Mouse (Mus musculus): ENCODE results near the gene Spata31d1b. TPM values are rescaled to one million over a fixed set of nuclear protein-coding genes. Genes with fewer than 3 reads are reported as not detected.
"Not testable (repeated sequence)": the region's sequence is repeated elsewhere in the genome, so short reads cannot be mapped to it uniquely, and the experiment has no call there.

Spata31d1b gene
- polyA plus RNA-seq, 1 experiment from 2014 or later = not detected

- Histone ChIP-seq H3K9ac (ENCODE audit: low read length) (no peak overlapping the region), H3K9me3 (ENCODE audit: control insufficient read depth, low read length) (no peaks in the 10 kb centered on the region), H3K4me1 (replicated peaks; ENCODE audit: control insufficient read depth, insufficient read depth) (no peaks in the 10 kb centered on the region), H3K4me2 (replicated peaks; ENCODE audit: low read depth) (no peak overlapping the region), H3K36me3 (ENCODE audit: control insufficient read depth, insufficient read depth, low read length) (no peaks in the 10 kb centered on the region), H3K27me3 (ENCODE audit: control insufficient read depth, insufficient read depth, low read length) (no peaks in the 10 kb centered on the region), H3K4me3 (ENCODE audit: low read depth, low read length) (no peak overlapping the region), H3K27ac (replicated peaks) (no peak overlapping the region)
- 90% methylated on average over 8 of the region's 8 CpGs for WGBS
- TF ChIP-seq CTCF (IDR thresholded peaks at IDR 0.05; ENCODE audit: low read depth) = no peak
- TF ChIP-seq EP300 (optimal IDR thresholded peaks at IDR 0.05) = no peak
- ATAC-seq (ENCODE audit: low FRiP score, low TSS enrichment) (no peak), DNase-seq (ENCODE audit: low spot score) (no peak)
Measured at GRCm38 (mm10) chr13:59699131-59699530, 13.0 kb upstream of the Spata31d1b start.

- 38% methylated on average over 1 of the region's 1 CpGs for WGBS
- H3K4me1 ChIP-seq (replicated peaks; ENCODE audit: control insufficient read depth, insufficient read depth); DNase-seq (ENCODE audit: low spot score); H3K27me3 ChIP-seq (ENCODE audit: control insufficient read depth, insufficient read depth, low read length); H3K9ac ChIP-seq (ENCODE audit: low read length); H3K27ac ChIP-seq (replicated peaks); H3K36me3 ChIP-seq (ENCODE audit: control insufficient read depth, insufficient read depth, low read length); H3K4me2 ChIP-seq (replicated peaks; ENCODE audit: low read depth); H3K4me3 ChIP-seq (ENCODE audit: low read depth, low read length); H3K9me3 ChIP-seq (ENCODE audit: control insufficient read depth, low read length): not testable (repeated sequence)
- 0 out of 2 replicates have a peak, but pooled peaks have one; percentile 34 for ATAC-seq (ENCODE audit: low FRiP score, low TSS enrichment)
Measured at GRCm38 (mm10) chr13:59700137-59700536, 11.9 kb upstream of the Spata31d1b start.

GRCm38 (mm10) chr13:59703514-59703913 is 8.6 kb upstream of the Spata31d1b start:
- Histone ChIP-seq H3K27me3 (ENCODE audit: control insufficient read depth, insufficient read depth, low read length) (no peaks in the 10 kb centered on the region), H3K4me1 (replicated peaks; ENCODE audit: control insufficient read depth, insufficient read depth) (no peaks in the 10 kb centered on the region), H3K4me2 (replicated peaks; ENCODE audit: low read depth) (no peak overlapping the region), H3K9me3 (ENCODE audit: control insufficient read depth, low read length) (no peaks in the 10 kb centered on the region), H3K27ac (replicated peaks) (no peak overlapping the region), H3K36me3 (ENCODE audit: control insufficient read depth, insufficient read depth, low read length) (no peaks in the 10 kb centered on the region), H3K4me3 (ENCODE audit: low read depth, low read length) (no peak overlapping the region), H3K9ac (ENCODE audit: low read length) (no peak overlapping the region)
- WGBS = 86% methylated on average over 12 of the region's 12 CpGs
- no peak for TF ChIP-seq CTCF (IDR thresholded peaks at IDR 0.05; ENCODE audit: low read depth)
- TF ChIP-seq EP300 (optimal IDR thresholded peaks at IDR 0.05) = no peak
- DNase-seq (ENCODE audit: low spot score) = no peak
- ATAC-seq (ENCODE audit: low FRiP score, low TSS enrichment) = no peak

GRCm38 (mm10) chr13:59704562-59704961 is 7.5 kb upstream of the Spata31d1b start:
- H3K36me3 ChIP-seq (ENCODE audit: control insufficient read depth, insufficient read depth, low read length) = no peaks in the 10 kb centered on the region
- no peaks in the 10 kb centered on the region for H3K27me3 ChIP-seq (ENCODE audit: control insufficient read depth, insufficient read depth, low read length)
- DNase-seq (ENCODE audit: low spot score) = no peak
- no peak overlapping the region for H3K27ac ChIP-seq (replicated peaks)
- ATAC-seq (ENCODE audit: low FRiP score, low TSS enrichment) = no peak
- no peaks in the 10 kb centered on the region for H3K9me3 ChIP-seq (ENCODE audit: control insufficient read depth, low read length)
- no peak overlapping the region for H3K9ac ChIP-seq (ENCODE audit: low read length)
- no peak for TF ChIP-seq EP300 (optimal IDR thresholded peaks at IDR 0.05)
- TF ChIP-seq CTCF (IDR thresholded peaks at IDR 0.05; ENCODE audit: low read depth) = peak; percentile 46
- WGBS = 54% methylated on average over 12 of the region's 12 CpGs
- no peak overlapping the region for H3K4me3 ChIP-seq (ENCODE audit: low read depth, low read length)
- no peaks in the 10 kb centered on the region for H3K4me1 ChIP-seq (replicated peaks; ENCODE audit: control insufficient read depth, insufficient read depth)
- no peak overlapping the region for H3K4me2 ChIP-seq (replicated peaks; ENCODE audit: low read depth)

GRCm38 (mm10) chr13:59710230-59710629 is 1.9 kb upstream of the Spata31d1b start, which contains the start of gene Spata31d1a:
Spata31d1a (minus strand) TSS chr13:59710330.
- no peaks in the 10 kb centered on the region for H3K9me3 ChIP-seq (ENCODE audit: control insufficient read depth, low read length)
- no peak within 1 kb of the TSS for H3K4me2 ChIP-seq (replicated peaks; ENCODE audit: low read depth)
- H3K36me3 ChIP-seq (ENCODE audit: control insufficient read depth, insufficient read depth, low read length) = no peaks in the 10 kb centered on the region
- no peaks in the 10 kb centered on the region for H3K27me3 ChIP-seq (ENCODE audit: control insufficient read depth, insufficient read depth, low read length)
- no peak within 1 kb of the TSS for H3K27ac ChIP-seq (replicated peaks)
- 88% methylated on average over 15 of the region's 15 CpGs for WGBS
- no peaks in the 10 kb centered on the region for H3K4me1 ChIP-seq (replicated peaks; ENCODE audit: control insufficient read depth, insufficient read depth)
- H3K9ac ChIP-seq (ENCODE audit: low read length) = no peak within 1 kb of the TSS
- TF ChIP-seq EP300 (optimal IDR thresholded peaks at IDR 0.05) (no peak), CTCF (IDR thresholded peaks at IDR 0.05; ENCODE audit: low read depth) (no peak)
- DNase-seq (ENCODE audit: low spot score) (no peak), ATAC-seq (ENCODE audit: low FRiP score, low TSS enrichment) (0 out of 2 replicates have a peak, but pooled peaks have one; percentile 10)
- H3K4me3 ChIP-seq (ENCODE audit: low read depth, low read length) = no peak within 1 kb of the TSS

GRCm38 (mm10) chr13:59713710-59714109 is 1.6 kb downstream of the Spata31d1b start:
- TF ChIP-seq EP300 (optimal IDR thresholded peaks at IDR 0.05) (no peak), CTCF (IDR thresholded peaks at IDR 0.05; ENCODE audit: low read depth) (no peak)
- 37% methylated on average over 3 of the region's 3 CpGs for WGBS
- Histone ChIP-seq H3K4me2 (replicated peaks; ENCODE audit: low read depth) (no peak overlapping the region), H3K27me3 (ENCODE audit: control insufficient read depth, insufficient read depth, low read length) (no peaks in the 10 kb centered on the region), H3K9me3 (ENCODE audit: control insufficient read depth, low read length) (no peaks in the 10 kb centered on the region), H3K4me1 (replicated peaks; ENCODE audit: control insufficient read depth, insufficient read depth) (no peaks in the 10 kb centered on the region), H3K27ac (replicated peaks) (no peak overlapping the region), H3K4me3 (ENCODE audit: low read depth, low read length) (no peak overlapping the region), H3K9ac (ENCODE audit: low read length) (no peak overlapping the region), H3K36me3 (ENCODE audit: control insufficient read depth, insufficient read depth, low read length) (no peaks in the 10 kb centered on the region)
- DNase-seq (ENCODE audit: low spot score) (no peak), ATAC-seq (ENCODE audit: low FRiP score, low TSS enrichment) (no peak)

- DNase-seq (ENCODE audit: low spot score) (peak; percentile 51), ATAC-seq (ENCODE audit: low FRiP score, low TSS enrichment) (peak; percentile 75)
- 19% methylated on average over 6 of the region's 6 CpGs for WGBS
- not testable (repeated sequence) for H3K4me2 ChIP-seq (replicated peaks; ENCODE audit: low read depth); H3K4me3 ChIP-seq (ENCODE audit: low read depth, low read length); H3K9me3 ChIP-seq (ENCODE audit: control insufficient read depth, low read length); H3K27me3 ChIP-seq (ENCODE audit: control insufficient read depth, insufficient read depth, low read length); H3K36me3 ChIP-seq (ENCODE audit: control insufficient read depth, insufficient read depth, low read length); H3K9ac ChIP-seq (ENCODE audit: low read length); H3K27ac ChIP-seq (replicated peaks); H3K4me1 ChIP-seq (replicated peaks; ENCODE audit: control insufficient read depth, insufficient read depth)
Measured at GRCm38 (mm10) chr13:59718857-59719440, 6.9 kb downstream of the Spata31d1b start.

All from stomach, postnatal 0 days (tissue).